7 mouse cellular contexts compared by ENCODE assay signal in the genomic region with DNA sequence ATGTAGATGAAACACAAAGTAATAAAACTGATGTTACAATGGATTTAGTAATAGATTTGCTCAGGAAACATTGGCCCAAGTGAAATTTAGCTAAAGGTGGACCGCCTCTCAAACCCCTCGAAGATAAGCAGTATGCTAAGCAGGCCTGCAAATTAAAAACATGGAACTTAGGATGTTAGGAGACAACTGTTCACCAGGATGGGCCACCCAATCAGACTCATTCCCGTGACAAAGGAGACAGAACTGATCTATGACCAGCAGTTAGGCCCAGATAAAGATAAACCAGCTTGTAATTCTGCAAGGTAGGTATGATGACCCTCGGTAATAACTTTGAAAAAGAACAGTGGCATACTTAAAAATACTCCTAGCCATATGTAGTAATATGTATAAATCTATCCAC. TPM values are rescaled to one million over a fixed set of nuclear protein-coding genes. Genes with fewer than 3 reads are reported as not detected.
DNase-seq lines count a peak whose midpoint lies in the region; ATAC-seq and TF ChIP-seq lines count a peak whose summit lies in the region.

No protein-coding gene starts in this region.

- no peak for ATAC-seq in neural tube, embryonic 11.5 days (ENCODE audit: insufficient read depth, low FRiP score, low TSS enrichment)
- ATAC-seq in limb, embryonic 15.5 days (ENCODE audit: insufficient number of reproducible peaks, low FRiP score, low TSS enrichment, low read depth) = no peak
- no peak for ATAC-seq in stomach, postnatal 0 days (ENCODE audit: low FRiP score, low TSS enrichment)

- H3K9me3 ChIP-seq in neural tube, embryonic 11.5 days (ENCODE audit: control insufficient read depth, low read length) = no peaks in the 10 kb centered on the region
- peaks cover 5% of the 10 kb centered on the region for H3K9me3 ChIP-seq in erythroblast, embryonic 14.5 days (ENCODE audit: control insufficient read depth, low read length)
- H3K9me3 ChIP-seq in limb, embryonic 15.5 days = no peaks in the 10 kb centered on the region
- no peaks in the 10 kb centered on the region for H3K9me3 ChIP-seq in stomach, postnatal 0 days (ENCODE audit: control insufficient read depth, low read length)

- peak overlapping the region; percentile 74 for H3K4me2 ChIP-seq in neural tube, embryonic 11.5 days (ENCODE audit: low read depth)
- H3K4me2 ChIP-seq in limb, embryonic 15.5 days = peak overlapping the region; percentile 49
- peak overlapping the region; percentile 60 for H3K4me2 ChIP-seq in stomach, postnatal 0 days (replicated peaks; ENCODE audit: low read depth)

- no peak for DNase-seq in neural tube, embryonic 11.5 days (ENCODE audit: low spot score)
- DNase-seq in neural tube, embryonic 10.5 days (ENCODE audit: extremely low spot score, low spot score) = no peak
- no peak for DNase-seq in stomach, postnatal 0 days (ENCODE audit: low spot score)
- DNase-seq in adrenal gland, postnatal 14 days = no peak
- DNase-seq in retina, embryonic 14.5 days (ENCODE audit: low spot score) = no peak

- no peaks in the 10 kb centered on the region for H3K36me3 ChIP-seq in neural tube, embryonic 11.5 days (ENCODE audit: control insufficient read depth, insufficient read depth, low read length)
- peaks cover 45% of the 10 kb centered on the region for H3K36me3 ChIP-seq in erythroblast, embryonic 14.5 days (ENCODE audit: control insufficient read depth)
- H3K36me3 ChIP-seq in limb, embryonic 15.5 days = 0 out of 2 replicates have a peak, but pooled peaks cover under 1% of the 10 kb centered on the region
- H3K36me3 ChIP-seq in stomach, postnatal 0 days (ENCODE audit: control insufficient read depth, insufficient read depth, low read length) = no peaks in the 10 kb centered on the region

- no peak for TF ChIP-seq EP300 in stomach, postnatal 0 days (optimal IDR thresholded peaks at IDR 0.05)

- TF ChIP-seq CTCF in stomach, postnatal 0 days (IDR thresholded peaks at IDR 0.05; ENCODE audit: low read depth) = no peak

- H3K4me1 ChIP-seq in neural tube, embryonic 11.5 days (ENCODE audit: control insufficient read depth, insufficient read depth, low read length) = 0 out of 2 replicates have a peak, but pooled peaks cover 3% of the 10 kb centered on the region
- H3K4me1 ChIP-seq in erythroblast, embryonic 14.5 days (ENCODE audit: control insufficient read depth) = peaks cover 37% of the 10 kb centered on the region
- H3K4me1 ChIP-seq in limb, embryonic 15.5 days = peaks cover 3% of the 10 kb centered on the region; the same call in 1 of the 2 replicates
- no peaks in the 10 kb centered on the region for H3K4me1 ChIP-seq in stomach, postnatal 0 days (replicated peaks; ENCODE audit: control insufficient read depth, insufficient read depth)

- WGBS in neural tube, embryonic 11.5 days = 67% methylated on average over 4 of the region's 4 CpGs
- WGBS in limb, embryonic 15.5 days = 46% methylated on average over 4 of the region's 4 CpGs
- 34% methylated on average over 4 of the region's 4 CpGs for WGBS in stomach, postnatal 0 days

- H3K9ac ChIP-seq in neural tube, embryonic 11.5 days (ENCODE audit: low read length) = peak overlapping the region; percentile 35; the same call in 1 of the 2 replicates
- peak overlapping the region; percentile 87; the same call in 1 of the 2 replicates for H3K9ac ChIP-seq in limb, embryonic 15.5 days
- peak overlapping the region; percentile 89 for H3K9ac ChIP-seq in stomach, postnatal 0 days (ENCODE audit: low read length)

- peak overlapping the region; percentile 75 for H3K4me3 ChIP-seq in neural tube, embryonic 11.5 days (ENCODE audit: low read depth, low read length)
- H3K4me3 ChIP-seq in erythroblast, embryonic 14.5 days (replicated peaks) = peak overlapping the region; percentile 97
- peak overlapping the region; percentile 92 for H3K4me3 ChIP-seq in limb, embryonic 15.5 days
- peak overlapping the region; percentile 80 for H3K4me3 ChIP-seq in stomach, postnatal 0 days (ENCODE audit: low read depth, low read length)

- H3K27me3 ChIP-seq in neural tube, embryonic 11.5 days (ENCODE audit: control insufficient read depth, insufficient read depth, low read length) = no peaks in the 10 kb centered on the region
- peaks cover 6% of the 10 kb centered on the region for H3K27me3 ChIP-seq in erythroblast, embryonic 14.5 days (ENCODE audit: control insufficient read depth)
- no peaks in the 10 kb centered on the region for H3K27me3 ChIP-seq in limb, embryonic 15.5 days
- H3K27me3 ChIP-seq in stomach, postnatal 0 days (ENCODE audit: control insufficient read depth, insufficient read depth, low read length) = no peaks in the 10 kb centered on the region

- H3K27ac ChIP-seq in neural tube, embryonic 11.5 days (ENCODE audit: low read depth, low read length) = no peak overlapping the region
- H3K27ac ChIP-seq in limb, embryonic 15.5 days = peak overlapping the region; percentile 98; the same call in 1 of the 2 replicates
- no peak overlapping the region for H3K27ac ChIP-seq in stomach, postnatal 0 days (replicated peaks)

RNA-seq across cellular contexts. Expression of a gene that starts 1.1 kb away (rescaled TPM):
- polyA plus RNA-seq in neural tube, embryonic 11.5 days (2014; fragmentation: Nextera tagmentation; extraction: Ambion mirVana) = 762 and 797 TPM in 2 replicates
- polyA plus RNA-seq in erythroblast, embryonic 14.5 days (2012) = 4.5 and 8.0 TPM in 2 replicates
- 402 and 435 TPM in 2 replicates for polyA plus RNA-seq in limb, embryonic 15.5 days (2015; fragmentation: Nextera tagmentation; extraction: Ambion mirVana)
- polyA plus RNA-seq in stomach, postnatal 0 days (2015; fragmentation: Nextera tagmentation; extraction: Ambion mirVana) = 187 and 198 TPM in 2 replicates
- total RNA-seq in adrenal gland, postnatal 14 days (2021) = 84.2 and 99.3 TPM in 2 replicates

RNA-seq across cellular contexts. Expression of a gene that starts 27.9 kb away (rescaled TPM):
- polyA plus RNA-seq in neural tube, embryonic 11.5 days (2014; fragmentation: Nextera tagmentation; extraction: Ambion mirVana) = 4,780 and 5,005 TPM in 2 replicates
- polyA plus RNA-seq in erythroblast, embryonic 14.5 days (2012) = 5.4 and 5.5 TPM in 2 replicates
- 4,193 and 4,412 TPM in 2 replicates for polyA plus RNA-seq in limb, embryonic 15.5 days (2015; fragmentation: Nextera tagmentation; extraction: Ambion mirVana)
- 4,199 and 4,786 TPM in 2 replicates for polyA plus RNA-seq in stomach, postnatal 0 days (2015; fragmentation: Nextera tagmentation; extraction: Ambion mirVana)
- 1,829 and 1,894 TPM in 2 replicates for total RNA-seq in adrenal gland, postnatal 14 days (2021)

RNA-seq across cellular contexts. Expression of a gene that starts 32.6 kb away (rescaled TPM):
- 12.9 and 13.9 TPM in 2 replicates for polyA plus RNA-seq in neural tube, embryonic 11.5 days (2014; fragmentation: Nextera tagmentation; extraction: Ambion mirVana)
- 0.79 and 0.95 TPM in 2 replicates for polyA plus RNA-seq in erythroblast, embryonic 14.5 days (2012)
- polyA plus RNA-seq in limb, embryonic 15.5 days (2015; fragmentation: Nextera tagmentation; extraction: Ambion mirVana) = 29.2 and 29.9 TPM in 2 replicates
- polyA plus RNA-seq in stomach, postnatal 0 days (2015; fragmentation: Nextera tagmentation; extraction: Ambion mirVana) = 17.5 and 19.6 TPM in 2 replicates
- total RNA-seq in adrenal gland, postnatal 14 days (2021) = 73.6 and 75.8 TPM in 2 replicates

RNA-seq across cellular contexts. Expression of a gene that starts 54.2 kb away (rescaled TPM):
- 23.4 and 25.4 TPM in 2 replicates for polyA plus RNA-seq in neural tube, embryonic 11.5 days (2014; fragmentation: Nextera tagmentation; extraction: Ambion mirVana)
- polyA plus RNA-seq in erythroblast, embryonic 14.5 days (2012) = 13.1 and 13.2 TPM in 2 replicates
- polyA plus RNA-seq in limb, embryonic 15.5 days (2015; fragmentation: Nextera tagmentation; extraction: Ambion mirVana) = 10.0 TPM in 2 replicates
- polyA plus RNA-seq in stomach, postnatal 0 days (2015; fragmentation: Nextera tagmentation; extraction: Ambion mirVana) = 7.1 and 8.7 TPM in 2 replicates
- 44.7 and 51.3 TPM in 2 replicates for total RNA-seq in adrenal gland, postnatal 14 days (2021)

Comparison
In these comparisons a context has a peak if more than half of its experiments do, and no peak if none do; other contexts are left out.
1. H3K9ac ChIP-seq: peak in every context shown above with its lines; median percentile 89 in stomach, postnatal 0 days; 87 in limb, embryonic 15.5 days; 35 in neural tube, embryonic 11.5 days.
2. RNA of a gene that starts 1.1 kb away (polyA plus RNA-seq): 762 to 797 TPM in neural tube, embryonic 11.5 days, 402 to 435 TPM in limb, embryonic 15.5 days and 187 to 198 TPM in stomach, postnatal 0 days; 4.5 to 8.0 TPM in erythroblast, embryonic 14.5 days; every median in the first group is over 10 times any median in the second.
3. RNA of a gene that starts 27.9 kb away (polyA plus RNA-seq): 4,199 to 4,786 TPM in stomach, postnatal 0 days, 4,780 to 5,005 TPM in neural tube, embryonic 11.5 days and 4,193 to 4,412 TPM in limb, embryonic 15.5 days; 5.4 to 5.5 TPM in erythroblast, embryonic 14.5 days; every median in the first group is over 100 times any median in the second.
4. Peak in every context shown above with its lines, with median percentiles within 50 percentile points of each other: H3K4me2 ChIP-seq and H3K4me3 ChIP-seq.